Mouse (Mus musculus) hindbrain, embryonic 16.5 days (tissue): ENCODE measurements at regions not wholly inside any gene's neighbourhood (a gene's known extent, or its start where the extent isn't known, plus 50 kb on each side); places are given as distances from the start of the nearest gene placed in this dataset.

Experiments
- ATAC-seq: fragments of 200-750 bp; cut with Nextera tagmentation; 2 replicates; pipeline ENCODE4 v1.8.0; 2017; ENCODE audit warnings: moderate TSS enrichment, moderate library complexity
- H3K27ac ChIP-seq: fragments of 300-500 bp; sonication (generic); 2 replicates; pipeline ENCODE4 v1.5.1; 2014; ENCODE audit warnings: low read depth, mild to moderate bottlenecking, control low read depth, low read length, moderate library complexity
- H3K27me3 ChIP-seq: fragments of 300-500 bp; sonication (generic); replicated peaks from 2 replicates; pipeline ENCODE4 v1.6.1; 2014; ENCODE audit warnings: low read length; ENCODE audit not compliant: control insufficient read depth, insufficient read depth
- H3K36me3 ChIP-seq: fragments of 300-500 bp; sonication (generic); 2 replicates; pipeline ENCODE4 v1.6.1; 2014; ENCODE audit warnings: mild to moderate bottlenecking, low read length, moderate library complexity, mixed read lengths; ENCODE audit not compliant: control insufficient read depth, insufficient read depth
- H3K4me1 ChIP-seq: fragments of 300-500 bp; sonication (generic); 2 replicates; pipeline ENCODE4 v1.6.1; 2014; ENCODE audit warnings: low read depth, low read length; ENCODE audit not compliant: control insufficient read depth, insufficient read depth
- H3K4me2 ChIP-seq: fragments of 300-500 bp; sonication (generic); 2 replicates; pipeline ENCODE4 v1.6.1; 2014; ENCODE audit warnings: mild to moderate bottlenecking, low read length, control low read depth, moderate library complexity
- H3K4me3 ChIP-seq: fragments of 300-500 bp; sonication (generic); 2 replicates; pipeline ENCODE4 v1.5.1; 2014; ENCODE audit warnings: mild to moderate bottlenecking, low read length, control low read depth, moderate library complexity
- H3K9ac ChIP-seq: fragments of 300-500 bp; sonication (generic); 2 replicates; pipeline ENCODE4 v1.6.1; 2014; ENCODE audit warnings: low read depth, mild to moderate bottlenecking, control low read depth, low read length, moderate library complexity
- H3K9me3 ChIP-seq: fragments of 300-500 bp; sonication (generic); 2 replicates; pipeline ENCODE4 v1.6.1; 2014; ENCODE audit warnings: mild to moderate bottlenecking, low read length, moderate library complexity; ENCODE audit not compliant: control insufficient read depth
- WGBS: fragments of 180-500 bp; shearing (Covaris S2); extraction: QIAGEN DNeasy Blood & Tissue Kit; methylation state at CpG from one replicate; pipeline ENCODE4 v1.1.7; 2014; 5-methylcytosine and 5-hydroxymethylcytosine counted together

DNA sequence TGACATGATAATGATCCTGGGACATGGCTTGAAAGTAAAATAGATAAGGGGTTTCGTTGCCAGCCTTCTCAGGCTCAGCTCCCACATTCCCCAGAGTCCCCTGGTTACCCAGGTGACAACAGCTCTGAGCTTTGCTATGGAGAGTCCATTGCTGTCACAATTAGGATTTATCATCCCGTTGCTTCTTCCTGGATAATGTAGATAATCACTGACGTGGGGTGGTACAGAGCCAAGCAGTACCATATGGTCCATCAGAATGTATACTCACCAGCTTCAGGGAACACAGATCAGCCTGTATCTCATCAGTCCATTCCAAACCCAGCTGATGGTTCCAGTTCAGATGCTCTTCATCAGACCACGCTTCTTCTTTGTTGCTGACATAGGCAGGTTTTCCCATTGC lies 145.7 kb upstream of the Sfrp2 start:
- Histone ChIP-seq H3K9me3 (no peaks in the 10 kb centered on the region), H3K36me3 (no peaks in the 10 kb centered on the region), H3K4me2 (no peak overlapping the region), H3K9ac (no peak overlapping the region), H3K4me1 (no peaks in the 10 kb centered on the region), H3K27me3 (no peaks in the 10 kb centered on the region), H3K4me3 (no peak overlapping the region), H3K27ac (no peak overlapping the region)
- 31% methylated on average over 4 of the region's 4 CpGs for WGBS
- ATAC-seq: peak; percentile 76

DNA sequence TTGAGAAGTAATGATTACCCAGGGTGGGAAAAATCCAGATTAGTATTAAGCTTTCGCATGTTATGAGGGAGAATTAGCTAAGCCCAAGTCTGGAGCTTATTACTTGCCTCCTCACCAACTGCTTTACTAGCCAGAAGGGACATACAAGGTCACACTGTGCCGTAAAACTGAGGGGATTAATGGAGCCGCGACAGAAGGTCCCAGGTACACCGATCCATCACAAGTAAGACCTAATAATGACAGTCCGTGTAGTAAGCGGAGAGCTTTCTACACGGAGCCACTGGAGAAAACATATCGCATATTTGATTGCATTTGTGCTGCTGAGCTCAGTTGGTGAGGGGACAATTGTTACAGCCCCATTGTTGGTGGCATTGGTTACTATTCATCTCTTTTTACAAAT lies 133.1 kb upstream of the Sfrp2 start:
- Histone ChIP-seq H3K27ac (no peak overlapping the region), H3K9ac (no peak overlapping the region), H3K4me2 (no peak overlapping the region), H3K9me3 (no peaks in the 10 kb centered on the region), H3K36me3 (no peaks in the 10 kb centered on the region), H3K27me3 (no peaks in the 10 kb centered on the region), H3K4me1 (no peaks in the 10 kb centered on the region), H3K4me3 (no peak overlapping the region)
- WGBS: 67% methylated on average over 9 of the region's 9 CpGs
- no peak; the same call in 1 of the 2 replicates for ATAC-seq

DNA sequence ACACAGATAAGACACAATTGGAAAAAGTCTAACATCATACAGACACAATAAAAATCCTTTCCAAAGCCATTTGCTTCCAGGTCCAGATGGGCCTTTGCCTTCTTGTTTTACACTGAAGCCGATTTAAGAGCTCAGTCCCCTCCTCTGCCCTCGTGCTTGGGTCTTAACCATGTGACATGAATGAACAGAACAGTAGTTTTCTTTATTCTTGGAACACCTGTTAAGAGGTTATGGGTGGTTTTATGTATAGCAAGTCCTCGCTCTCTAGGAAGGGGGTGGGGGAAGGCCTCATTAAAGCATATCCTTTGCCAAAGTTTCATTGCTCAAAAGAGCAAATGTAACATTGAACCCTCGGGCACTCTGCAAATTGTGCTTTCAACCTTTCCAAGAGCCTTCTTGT lies 125.7 kb upstream of the Sfrp2 start:
- Histone ChIP-seq H3K36me3 (no peaks in the 10 kb centered on the region), H3K27me3 (no peaks in the 10 kb centered on the region), H3K4me1 (no peaks in the 10 kb centered on the region), H3K4me3 (no peak overlapping the region), H3K27ac (no peak overlapping the region), H3K4me2 (no peak overlapping the region), H3K9ac (no peak overlapping the region), H3K9me3 (no peaks in the 10 kb centered on the region)
- ATAC-seq: no peak
- WGBS: 76% methylated on average over 4 of the region's 4 CpGs

DNA sequence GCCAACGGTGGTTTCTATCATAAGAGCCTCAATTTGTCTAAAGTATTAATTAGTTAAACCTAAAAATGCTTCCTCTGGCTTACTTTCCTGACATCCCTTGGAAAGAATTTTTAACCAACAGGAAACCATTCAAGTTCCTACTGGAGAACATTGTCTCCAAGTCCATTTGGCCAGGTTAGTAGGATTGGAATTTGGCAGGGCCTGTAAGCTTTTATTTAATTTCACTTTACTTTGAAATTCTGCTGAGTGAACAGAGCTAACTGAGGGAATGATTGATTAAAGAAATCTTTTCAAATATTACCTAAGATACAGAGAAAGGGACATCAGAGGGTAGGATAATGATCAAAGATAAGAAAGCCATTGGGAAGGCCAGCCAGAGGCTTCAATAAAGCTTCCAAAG lies 102.4 kb upstream of the Sfrp2 start:
- H3K27ac ChIP-seq: no peak overlapping the region
- WGBS: 96% methylated on average over 1 of the region's 1 CpGs
- no peaks in the 10 kb centered on the region for H3K4me1 ChIP-seq
- H3K4me2 ChIP-seq: no peak overlapping the region
- H3K9me3 ChIP-seq: no peaks in the 10 kb centered on the region
- no peak for ATAC-seq
- H3K4me3 ChIP-seq: no peak overlapping the region
- H3K36me3 ChIP-seq: no peaks in the 10 kb centered on the region
- H3K9ac ChIP-seq: no peak overlapping the region
- H3K27me3 ChIP-seq: no peaks in the 10 kb centered on the region

DNA sequence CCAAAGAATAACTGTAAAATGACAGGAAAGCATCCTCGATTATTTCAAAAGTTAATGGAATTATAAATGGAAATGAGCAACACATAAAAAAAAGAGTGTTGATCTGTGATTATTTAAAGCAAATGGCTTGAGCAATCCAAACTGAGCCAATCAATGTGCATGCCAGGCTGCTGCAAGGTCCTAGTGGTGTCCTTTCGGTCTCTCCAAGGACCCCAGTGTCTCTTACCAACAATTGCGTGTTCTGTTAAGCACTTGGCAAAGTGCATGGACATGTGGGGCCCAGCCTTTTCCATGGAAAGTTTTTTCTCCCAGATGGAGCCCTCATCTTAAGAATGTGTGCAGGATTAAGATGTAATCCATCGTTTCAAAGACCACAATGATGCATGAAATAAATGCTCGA lies 90.0 kb upstream of the Sfrp2 start:
- no peak overlapping the region for H3K4me2 ChIP-seq
- H3K27me3 ChIP-seq: no peaks in the 10 kb centered on the region
- H3K36me3 ChIP-seq: no peaks in the 10 kb centered on the region
- no peaks in the 10 kb centered on the region for H3K9me3 ChIP-seq
- H3K4me3 ChIP-seq: no peak overlapping the region
- no peak overlapping the region for H3K27ac ChIP-seq
- no peak for ATAC-seq
- 85% methylated on average over 5 of the region's 5 CpGs for WGBS
- H3K4me1 ChIP-seq: no peaks in the 10 kb centered on the region
- H3K9ac ChIP-seq: no peak overlapping the region

DNA sequence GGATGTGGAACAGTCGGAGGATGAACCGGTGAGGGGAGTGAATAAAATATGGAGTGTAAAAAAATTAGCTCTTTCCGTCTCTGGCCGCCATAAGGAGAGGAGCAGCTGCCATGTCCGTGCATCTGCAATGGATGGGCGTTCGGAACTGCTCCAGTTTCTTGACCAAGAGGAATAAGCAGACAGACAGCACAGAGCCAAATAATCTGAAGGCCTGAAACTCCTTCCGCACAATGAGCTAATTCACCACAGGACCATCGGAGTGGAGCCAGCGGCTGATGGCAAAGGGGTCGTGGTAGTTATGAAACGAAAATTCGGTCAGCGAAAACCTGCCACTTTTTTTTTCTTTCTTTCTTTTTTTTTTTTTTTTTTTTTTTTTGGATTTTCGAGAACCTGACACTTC lies 79.5 kb upstream of the Sfrp2 start:
- H3K4me3 ChIP-seq: no peak overlapping the region
- no peak overlapping the region for H3K9ac ChIP-seq
- H3K36me3 ChIP-seq: no peaks in the 10 kb centered on the region
- no peaks in the 10 kb centered on the region for H3K9me3 ChIP-seq
- H3K27me3 ChIP-seq: no peaks in the 10 kb centered on the region
- no peak overlapping the region for H3K27ac ChIP-seq
- WGBS: 93% methylated on average over 15 of the region's 15 CpGs
- H3K4me2 ChIP-seq: no peak overlapping the region
- H3K4me1 ChIP-seq: no peaks in the 10 kb centered on the region
- no peak for ATAC-seq

DNA sequence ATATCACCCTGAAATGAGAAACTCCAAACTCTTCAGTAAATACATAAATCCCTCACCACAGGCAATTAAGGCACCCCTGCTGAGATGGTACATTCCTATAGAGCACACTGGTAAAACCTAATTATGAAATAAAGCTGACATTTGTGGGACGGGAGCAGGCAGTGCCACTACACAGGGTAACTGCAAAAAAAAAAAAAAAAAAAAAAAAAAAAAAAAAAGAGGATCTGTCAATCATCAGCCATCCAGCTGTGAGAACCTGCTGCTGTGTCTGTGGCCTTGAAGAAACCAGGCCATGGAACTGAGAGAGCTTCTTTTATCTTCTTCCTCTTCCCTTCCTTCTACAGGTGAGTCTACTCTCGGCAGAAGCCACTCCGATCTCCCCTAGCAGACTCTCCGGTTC lies 78.6 kb upstream of the Sfrp2 start:
- WGBS: 78% methylated on average over 4 of the region's 4 CpGs
- Histone ChIP-seq H3K9me3 (no peaks in the 10 kb centered on the region), H3K27me3 (no peaks in the 10 kb centered on the region), H3K9ac (no peak overlapping the region), H3K4me3 (no peak overlapping the region), H3K4me2 (no peak overlapping the region), H3K4me1 (no peaks in the 10 kb centered on the region), H3K36me3 (no peaks in the 10 kb centered on the region), H3K27ac (no peak overlapping the region)
- ATAC-seq: no peak

DNA sequence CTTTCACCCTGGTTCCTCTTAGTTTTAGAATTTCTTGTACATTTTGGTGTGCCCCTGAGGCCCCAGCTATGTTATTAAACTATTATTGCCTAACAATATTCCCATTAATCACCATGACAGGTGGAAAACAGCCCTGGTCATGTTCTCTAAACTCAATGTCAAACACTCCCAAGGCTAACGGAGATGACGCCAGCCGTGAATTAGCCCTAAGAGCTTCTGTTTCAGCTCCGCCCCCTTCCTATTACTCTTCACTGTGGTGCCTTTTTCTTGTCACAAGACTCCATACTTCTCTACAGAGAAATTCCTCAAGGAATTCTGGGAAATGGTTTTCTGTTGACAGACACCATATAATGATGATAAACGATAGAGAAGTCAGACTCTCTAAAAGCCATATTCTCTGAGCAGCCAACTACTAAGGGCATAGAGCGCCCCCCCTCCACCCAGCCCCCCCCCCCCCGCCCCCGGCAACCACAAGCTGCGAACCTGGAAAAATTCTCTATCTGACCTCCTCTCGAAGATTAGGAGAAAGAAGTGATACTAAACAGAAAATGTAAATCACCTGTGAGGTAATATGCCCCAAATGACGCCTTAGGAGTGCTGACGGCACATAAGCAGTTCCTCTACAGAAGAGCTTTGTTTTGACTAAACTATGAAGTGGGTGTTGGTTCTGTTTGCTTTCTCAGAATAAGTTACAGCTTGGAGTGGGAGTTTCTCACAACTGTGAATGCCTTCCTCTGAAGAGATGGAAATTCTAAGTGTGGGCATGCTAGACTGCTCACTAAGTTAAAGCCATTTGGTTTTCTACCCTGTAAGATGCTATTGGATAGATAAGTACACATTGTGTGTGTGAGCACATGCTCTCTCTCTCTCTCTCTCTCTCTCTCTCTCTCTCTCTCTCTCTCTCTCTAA lies 76.8 kb upstream of the Sfrp2 start:
- no peak for ATAC-seq
- Histone ChIP-seq H3K27me3 (no peaks in the 10 kb centered on the region), H3K27ac (no peak overlapping the region), H3K4me2 (no peak overlapping the region), H3K9ac (no peak overlapping the region), H3K4me3 (no peak overlapping the region), H3K9me3 (no peaks in the 10 kb centered on the region), H3K36me3 (no peaks in the 10 kb centered on the region), H3K4me1 (no peaks in the 10 kb centered on the region)
- WGBS: 76% methylated on average over 12 of the region's 12 CpGs

DNA sequence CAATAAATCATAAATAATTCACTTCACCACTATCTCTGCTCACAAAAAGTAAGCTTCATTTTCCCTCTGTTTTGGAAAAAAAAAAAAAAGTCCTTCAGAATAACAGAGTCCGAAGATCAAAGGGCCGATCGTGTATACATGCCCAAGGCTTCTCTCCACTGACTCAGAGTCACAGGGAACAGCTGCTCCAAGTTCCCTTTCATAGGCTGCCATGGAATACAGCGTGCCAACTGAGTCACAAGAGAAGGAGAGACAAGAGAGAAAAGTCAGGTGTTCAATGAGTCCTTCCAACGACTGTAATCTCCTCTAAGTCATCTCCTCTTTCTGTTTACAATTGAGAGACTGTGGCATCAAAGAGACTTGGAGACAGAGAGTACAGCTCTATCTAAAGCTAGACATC lies 71.6 kb upstream of the Sfrp2 start:
- no peak for ATAC-seq
- WGBS: 81% methylated on average over 5 of the region's 5 CpGs

More for the DNA sequence above, 71.6 kb upstream of the Sfrp2 start:
- Histone ChIP-seq H3K27ac (no peak overlapping the region), H3K9ac (no peak overlapping the region), H3K4me3 (no peak overlapping the region), H3K36me3 (no peaks in the 10 kb centered on the region), H3K4me1 (no peaks in the 10 kb centered on the region), H3K9me3 (no peaks in the 10 kb centered on the region), H3K4me2 (no peak overlapping the region), H3K27me3 (no peaks in the 10 kb centered on the region)
